Mouse (Mus musculus) adrenal gland, adult 18-20 months (tissue): ENCODE results near the gene Gm8247. TPM values are rescaled to one million over a fixed set of nuclear protein-coding genes. Genes with fewer than 3 reads are reported as not detected.
"Not testable (repeated sequence)": the region's sequence is repeated elsewhere in the genome, so short reads cannot be mapped to it uniquely, and the experiment has no call there.

Experiments used
- DNase-seq, 2 experiments: peaks; one replicate each; pipeline ENCODE4 v3.0.0; 2021 to 2022; ENCODE audit warnings: low spot score in 2 of 2
- long read RNA-seq, 2 experiments: library from polyadenylated mRNA; stranded (forward); transcript quantifications; one replicate each; pipeline ENCODE4 v2.0.0; 2021
- total RNA-seq, 2 experiments: library from RNA; stranded (reverse); gene quantifications; 1 replicate in 1 of 2; 2 replicates in 1 of 2; pipeline ENCODE4 v1.2.3; 2021

Gm8247 gene
- not detected for total RNA-seq
- long read RNA-seq, experiment 1 = 0 reads
- long read RNA-seq, experiment 2 = 0 reads

GRCm38 (mm10) chr14:44582853-44583252, at the start of gene Gm8247:
Gm8247 (plus strand) TSS chr14:44583153.
- DNase-seq = not testable (repeated sequence)

GRCm38 (mm10) chr14:44547961-44548360, 35.0 kb upstream of the Gm8247 start:
- peak in 1 of 2 experiments; percentile 2 for DNase-seq

GRCm38 (mm10) chr14:44591765-44592164, 8.8 kb downstream of the Gm8247 start:
- DNase-seq = not testable (repeated sequence)

- not testable (repeated sequence) for DNase-seq
Observed at GRCm38 (mm10) chr14:44627737-44628136, 44.8 kb downstream of the Gm8247 start, which contains the start of gene Gm5624. Gm5624 (minus strand) TSS chr14:44627938.

Other genes with a start within 250 kb of the Gm8247 start
- not detected for gene Gm5930, start 244.6 kb upstream of the Gm8247 start, total RNA-seq
- not detected for gene Gm8229, start 217.8 kb upstream of the Gm8247 start, total RNA-seq
- gene Gm3371, start 172.5 kb upstream of the Gm8247 start, total RNA-seq = not detected
- gene Gm8232, start 149.5 kb upstream of the Gm8247 start, total RNA-seq = not detected
- not detected for gene BC061237, start 90.7 kb upstream of the Gm8247 start, total RNA-seq
- not detected for gene Gm17093, start 64.9 kb upstream of the Gm8247 start, total RNA-seq
- not detected for gene Gm5624, start 44.8 kb downstream of the Gm8247 start, total RNA-seq
- not detected for gene Gm8257, start 123.3 kb downstream of the Gm8247 start, total RNA-seq
- gene Gm8267, start 167.2 kb downstream of the Gm8247 start, total RNA-seq = not detected